Mouse (Mus musculus) ovary, adult 18-20 months (tissue): ENCODE measurements around the gene Gm9758.
"Not testable (repeated sequence)": the region's sequence is repeated elsewhere in the genome, so short reads cannot be mapped to it uniquely, and the experiment has no call there.

Experiments
- DNase-seq: peaks from one replicate; pipeline ENCODE4 v3.0.0; 2022; ENCODE audit warnings: low spot score, mixed read lengths

The Gm9758 gene

DNA sequence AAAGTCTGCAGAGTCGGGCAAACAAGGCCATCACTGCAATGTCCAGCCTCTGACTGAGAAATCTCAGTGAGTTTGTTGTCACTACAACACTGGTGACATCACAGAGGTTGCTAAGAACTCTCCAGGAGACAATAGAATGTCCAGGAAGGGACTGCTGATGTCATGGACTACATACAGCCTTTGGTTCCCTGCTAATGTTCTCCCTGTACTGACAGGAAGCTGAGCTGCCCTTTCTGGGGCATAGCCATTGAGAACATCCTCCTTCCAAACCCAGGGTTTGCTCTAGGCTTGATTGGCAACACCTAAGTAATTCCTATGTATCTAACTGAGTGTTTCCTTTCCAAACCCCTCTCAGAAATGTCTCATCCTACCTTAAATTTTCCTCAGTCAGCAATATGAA lies at the start of gene Gm9758:
Gene Gm9758, minus strand, starts transcription at position 101 of the 400 bp plus-strand sequence.
- not testable (repeated sequence) for DNase-seq

DNA sequence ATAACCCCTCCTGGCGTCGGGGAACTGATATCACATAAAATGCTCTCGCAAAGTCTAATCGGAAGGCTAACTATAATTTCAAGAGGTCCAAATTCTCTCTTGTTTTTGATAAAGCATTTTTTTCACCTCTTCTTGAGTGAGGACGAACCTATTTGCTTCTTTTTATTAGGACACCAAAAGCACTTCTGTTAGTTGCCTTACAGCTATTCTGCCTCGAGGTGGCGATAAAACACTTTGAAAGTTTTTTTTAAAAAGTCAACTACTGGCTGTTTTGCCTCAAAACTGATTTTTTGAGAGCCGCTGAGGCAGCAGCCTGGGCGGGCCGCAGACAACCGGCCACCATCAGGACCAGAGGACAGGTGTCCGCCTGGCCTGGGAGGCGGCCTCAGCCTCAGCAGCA lies 49.1 kb upstream of the Gm9758 start:
- not testable (repeated sequence) for DNase-seq

DNA sequence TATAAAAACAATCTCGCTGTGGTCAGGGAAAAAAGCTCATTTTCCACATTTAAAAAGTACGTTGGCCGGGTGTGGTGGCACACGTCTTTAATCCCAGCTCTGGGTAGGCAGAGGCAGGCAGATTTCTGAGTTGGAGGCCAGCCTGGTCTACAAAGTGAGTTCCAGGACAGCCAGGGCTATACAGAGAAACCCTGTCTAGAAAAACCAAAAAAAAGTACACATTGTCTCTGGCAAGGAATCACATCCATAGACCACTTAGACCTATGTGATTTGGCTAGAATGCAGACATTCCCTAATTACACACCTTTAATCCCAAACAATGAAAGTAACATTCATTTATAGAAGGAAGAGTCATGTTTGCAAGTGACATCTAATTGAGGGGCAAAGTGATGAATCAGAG lies 46.8 kb upstream of the Gm9758 start:
- not testable (repeated sequence) for DNase-seq

DNA sequence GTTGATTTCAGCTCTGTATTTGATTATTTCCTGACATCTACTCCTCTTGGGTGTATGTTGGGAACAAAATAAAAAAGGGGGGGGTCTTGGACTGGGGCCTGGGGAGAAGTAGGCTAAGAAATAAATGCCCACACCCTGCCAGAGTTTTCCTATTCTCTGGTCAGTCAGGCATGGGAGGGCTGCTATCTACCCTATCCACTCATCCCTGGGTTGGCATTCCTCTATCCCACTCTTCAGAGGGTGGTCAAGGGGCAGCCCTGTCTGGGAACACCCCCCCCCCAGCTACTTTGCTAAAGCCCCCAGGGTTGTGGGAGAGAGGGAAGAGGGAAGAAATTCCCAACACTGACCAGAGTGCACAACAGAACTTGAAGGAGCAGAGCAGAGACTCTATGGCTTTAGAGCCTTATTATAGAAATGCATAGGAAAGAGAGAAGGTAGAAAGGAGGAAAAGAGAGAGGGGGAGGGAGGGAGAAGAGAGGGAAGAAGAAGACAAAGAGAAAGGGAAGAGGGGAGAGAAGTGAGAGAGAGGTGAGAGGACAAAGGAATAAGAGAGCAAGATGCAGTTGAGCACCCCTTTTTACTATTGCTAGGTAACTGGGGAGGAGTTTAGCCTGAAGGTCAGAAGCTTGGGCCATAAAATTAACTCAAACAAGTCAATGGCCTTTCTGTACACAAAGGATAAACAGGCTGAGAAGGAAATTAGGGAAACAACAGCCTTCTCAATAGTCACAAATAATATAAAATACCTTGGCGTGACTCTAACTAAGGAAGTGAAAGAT lies 41.4 kb upstream of the Gm9758 start:
- DNase-seq: not testable (repeated sequence)

DNA sequence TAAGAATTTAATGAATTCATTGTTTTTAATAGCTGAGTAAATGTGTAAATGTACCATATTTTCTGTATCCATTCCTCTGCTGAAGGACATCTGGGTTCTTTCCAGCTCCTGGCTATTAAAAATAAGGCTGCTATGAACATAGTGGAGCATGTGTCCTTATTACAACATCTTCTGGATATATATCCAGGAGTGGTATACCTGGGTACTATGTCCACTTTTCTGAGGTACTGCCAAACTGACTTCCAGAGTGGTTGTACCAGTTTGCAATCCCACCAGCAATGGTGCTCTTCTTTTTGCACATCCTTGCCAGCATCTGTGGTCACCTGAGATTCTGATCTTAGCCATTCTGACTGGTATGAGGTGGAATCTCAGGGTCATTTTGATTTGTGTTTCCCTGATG lies 38.9 kb upstream of the Gm9758 start:
- DNase-seq: not testable (repeated sequence)

DNA sequence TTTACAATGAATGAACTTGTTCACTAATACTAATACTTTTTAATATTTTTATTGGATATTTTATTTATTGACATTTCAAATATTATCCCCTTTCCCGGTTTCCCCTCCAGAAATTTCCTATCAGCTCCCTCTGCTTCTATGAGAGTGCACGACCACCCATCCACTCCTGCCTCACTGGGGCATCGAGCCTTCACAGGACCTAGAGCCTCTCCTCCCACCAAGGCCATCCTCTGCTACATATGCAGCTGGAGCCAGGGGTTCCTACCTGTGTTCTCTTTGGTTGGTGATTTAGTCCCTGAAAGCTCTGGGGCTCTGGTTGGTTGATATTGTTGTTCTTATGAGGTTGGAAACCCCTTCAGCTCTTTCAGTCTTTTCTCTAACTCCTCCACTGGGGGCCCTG lies 38.0 kb upstream of the Gm9758 start:
- not testable (repeated sequence) for DNase-seq

DNA sequence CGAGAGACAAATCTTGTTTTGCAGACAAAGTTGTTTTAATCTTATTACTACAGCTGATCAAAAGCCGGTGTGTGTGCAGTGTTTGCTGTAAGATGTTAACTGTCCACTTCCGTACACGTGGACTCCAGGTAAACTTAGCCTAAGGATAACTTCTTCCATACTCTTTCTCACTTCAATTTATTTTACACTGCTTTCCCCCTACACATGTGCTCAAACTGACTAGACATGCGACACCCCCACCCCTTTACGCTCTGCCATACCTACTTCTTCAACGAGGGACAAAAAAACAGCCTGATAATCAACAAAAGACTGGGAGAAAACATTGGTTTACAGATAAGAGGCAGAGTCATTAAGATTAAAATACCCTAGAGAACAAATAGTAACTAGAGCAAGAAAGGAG lies 37.1 kb upstream of the Gm9758 start:
- DNase-seq: not testable (repeated sequence)

DNA sequence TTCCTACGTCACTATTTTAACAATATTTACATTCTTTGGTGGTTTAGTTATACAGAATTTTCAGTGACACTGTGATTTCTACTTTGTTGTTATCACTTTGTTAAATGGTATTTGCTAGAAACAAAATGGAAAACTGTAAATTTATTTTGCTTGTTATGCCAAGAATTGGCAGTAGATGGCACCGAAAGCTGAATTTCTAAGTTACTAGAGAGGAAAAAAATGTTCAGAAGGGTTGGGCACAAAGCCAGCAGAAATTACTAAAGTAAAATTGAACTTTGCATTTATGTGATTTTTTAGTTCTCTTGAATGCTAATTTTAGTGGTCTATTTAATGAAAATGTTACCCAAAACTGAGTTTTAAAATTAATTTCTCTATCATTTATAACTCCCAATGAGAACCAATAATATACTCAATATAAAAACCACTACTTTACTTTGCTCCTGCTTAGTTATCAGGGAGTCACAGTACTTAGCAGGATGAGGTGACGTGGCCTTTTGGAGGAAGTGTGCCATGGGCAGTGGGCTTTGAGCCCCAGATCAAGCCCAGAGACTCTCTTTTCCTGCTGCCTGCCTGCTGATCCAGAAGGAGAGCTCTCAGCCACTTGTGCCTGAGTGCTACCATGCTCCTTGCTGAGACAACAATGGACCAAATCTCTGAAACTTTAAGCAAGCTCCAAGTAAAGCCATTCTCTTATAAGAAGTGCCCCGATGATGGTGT lies 32.9 kb upstream of the Gm9758 start:
- not testable (repeated sequence) for DNase-seq

DNA sequence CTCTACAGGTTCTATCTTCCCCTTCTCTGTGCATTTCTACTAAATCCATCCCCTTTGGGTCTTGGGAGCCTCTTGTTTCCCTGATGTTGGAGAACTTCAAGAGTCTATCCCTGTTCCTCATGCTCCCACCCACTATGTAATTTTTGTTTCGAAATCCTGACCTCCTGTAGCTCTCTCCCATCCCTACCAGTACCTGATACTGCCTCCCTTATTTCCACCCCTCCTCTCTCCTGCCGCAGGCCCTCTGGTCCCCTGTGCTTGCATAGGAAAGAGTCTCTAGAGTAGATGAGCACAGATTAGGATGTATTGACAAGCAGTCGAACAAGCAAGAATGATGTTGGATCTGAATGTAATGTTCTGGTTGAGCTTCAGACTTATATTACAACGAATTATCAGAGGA lies 30.8 kb upstream of the Gm9758 start:
- DNase-seq: not testable (repeated sequence)

DNA sequence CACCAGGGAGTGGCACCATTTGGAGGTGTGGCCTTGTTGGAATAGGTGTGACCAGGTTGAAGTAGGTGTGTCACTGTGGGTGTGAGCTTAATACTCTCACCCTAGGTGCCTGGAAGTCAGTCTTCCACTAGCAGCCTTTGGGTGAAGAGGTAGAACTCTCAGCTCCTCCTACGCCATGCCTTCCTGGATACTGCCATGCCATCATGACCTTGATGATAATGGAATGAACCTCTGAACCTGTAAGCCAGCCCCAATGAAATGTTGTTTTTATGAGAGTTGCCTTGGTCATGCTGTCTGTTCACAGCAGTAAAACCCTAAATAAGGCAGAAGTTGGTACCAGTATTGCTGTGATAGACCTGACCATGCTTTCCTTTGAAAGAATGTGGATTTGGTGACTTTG lies 26.3 kb upstream of the Gm9758 start:
- DNase-seq: not testable (repeated sequence)

DNA sequence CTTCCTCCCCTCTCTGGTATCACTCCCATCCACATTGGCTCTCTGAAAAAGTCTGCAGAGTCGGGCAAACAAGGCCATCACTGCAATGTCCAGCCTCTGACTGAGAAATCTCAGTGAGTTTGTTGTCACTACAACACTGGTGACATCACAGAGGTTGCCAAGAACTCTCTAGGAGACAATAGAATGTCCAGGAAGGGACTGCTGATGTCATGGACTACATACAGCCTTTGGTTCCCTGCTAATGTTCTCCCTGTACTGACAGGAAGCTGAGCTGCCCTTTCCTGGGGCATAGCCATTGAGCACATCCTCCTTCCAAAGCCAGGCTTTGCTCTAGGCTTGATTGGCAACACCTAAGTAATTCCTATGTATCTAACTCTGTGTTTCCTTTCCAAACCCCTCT lies 23.6 kb upstream of the Gm9758 start, which contains the start of gene Speer4e:
Gene Speer4e, minus strand, starts transcription at position 101 of the 400 bp plus-strand sequence.
- DNase-seq: not testable (repeated sequence)

DNA sequence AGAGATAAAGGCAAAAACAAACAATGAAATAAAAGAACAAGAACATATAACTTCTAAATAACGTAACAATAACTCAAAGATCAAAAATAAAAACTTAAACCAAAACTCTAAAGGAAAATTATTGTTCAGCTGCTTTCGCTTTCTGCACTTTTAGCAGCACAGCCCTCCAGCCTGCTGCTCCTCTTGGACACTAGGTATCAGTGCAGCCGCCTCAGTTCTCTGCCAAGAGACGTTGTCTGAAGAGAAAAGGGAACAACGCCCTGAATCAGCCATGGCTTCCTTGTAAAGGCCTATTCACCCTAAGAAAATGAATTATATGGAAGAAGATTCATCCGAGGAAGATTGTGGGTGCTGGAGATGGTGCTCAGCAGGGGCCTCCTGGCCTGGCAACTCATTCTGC lies 19.0 kb upstream of the Gm9758 start:
- not testable (repeated sequence) for DNase-seq

DNA sequence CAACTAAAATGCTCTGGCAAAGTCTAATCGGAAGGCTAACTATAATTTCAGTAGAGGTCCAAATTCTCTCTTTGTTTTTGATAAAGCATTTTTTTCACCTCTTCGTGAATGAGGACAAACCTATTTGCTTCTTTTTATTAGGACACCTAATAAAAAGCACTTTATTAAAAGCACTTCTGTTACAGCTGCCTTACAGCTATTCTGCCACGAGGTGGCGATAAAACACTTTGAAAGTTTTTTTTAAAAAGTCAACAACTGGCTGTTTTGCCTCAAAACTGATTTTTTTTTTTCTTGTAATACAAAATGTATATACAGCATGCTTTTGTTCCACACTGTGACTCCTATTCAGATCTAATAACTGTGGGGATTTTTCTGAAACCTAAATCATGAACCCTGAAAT lies 12.3 kb upstream of the Gm9758 start:
- not testable (repeated sequence) for DNase-seq

DNA sequence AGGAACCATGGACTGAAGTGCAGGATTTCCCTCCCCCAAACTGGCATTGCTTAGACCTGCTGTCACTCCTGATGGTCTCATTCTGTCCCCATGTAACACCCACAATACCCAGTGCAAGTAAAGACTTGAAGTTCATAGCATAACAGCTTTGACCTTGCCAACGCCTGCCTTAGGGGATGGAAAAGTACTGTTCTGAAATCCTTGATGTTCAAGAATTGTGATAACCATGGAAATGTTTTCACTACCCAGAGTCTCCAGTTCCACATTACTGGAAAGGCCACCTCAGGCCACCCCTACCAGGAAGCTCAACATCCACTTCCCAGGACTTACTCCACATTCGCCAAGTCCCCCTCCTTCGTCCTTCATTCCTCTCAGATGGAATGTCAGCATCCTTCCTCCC lies 338 bp downstream of the Gm9758 start:
- DNase-seq: not testable (repeated sequence)

DNA sequence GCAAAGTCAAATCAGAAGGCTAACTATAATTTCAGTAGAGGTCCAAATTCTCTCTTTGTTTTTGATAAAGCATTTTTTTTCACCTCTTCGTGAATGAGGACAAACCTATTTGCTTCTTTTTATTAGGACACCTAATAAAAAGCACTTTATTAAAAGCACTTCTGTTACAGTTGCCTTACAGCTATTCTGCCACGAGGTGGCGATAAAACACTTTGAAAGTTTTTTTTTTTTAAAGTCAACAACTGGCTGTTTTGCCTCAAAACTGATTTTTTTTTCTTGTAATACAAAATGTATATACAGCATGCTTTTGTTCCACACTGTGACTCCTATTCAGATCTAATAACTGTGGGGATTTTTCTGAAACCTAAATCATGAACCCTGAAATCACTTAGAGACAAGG lies 11.2 kb downstream of the Gm9758 start:
- DNase-seq: not testable (repeated sequence)

DNA sequence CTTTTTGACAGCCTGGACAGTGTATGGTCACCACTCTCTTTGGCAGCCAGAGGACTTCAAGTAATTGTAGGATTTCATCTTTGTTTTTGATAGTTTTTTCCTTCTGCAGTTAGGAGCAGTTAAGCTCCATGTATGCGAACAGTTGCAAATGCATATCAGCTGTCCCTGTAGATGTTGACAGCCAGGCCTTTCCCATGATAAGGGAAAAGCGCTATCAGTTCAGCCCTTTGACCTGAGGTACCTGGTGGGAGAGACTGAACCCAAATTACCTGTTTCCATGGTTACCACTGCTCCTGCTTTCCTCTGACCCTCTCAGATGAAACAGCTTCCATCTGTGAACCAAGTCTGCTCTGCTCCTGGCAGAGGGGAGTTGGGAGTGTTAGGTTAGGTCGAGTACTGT lies 22.5 kb downstream of the Gm9758 start:
- no peak for DNase-seq

DNA sequence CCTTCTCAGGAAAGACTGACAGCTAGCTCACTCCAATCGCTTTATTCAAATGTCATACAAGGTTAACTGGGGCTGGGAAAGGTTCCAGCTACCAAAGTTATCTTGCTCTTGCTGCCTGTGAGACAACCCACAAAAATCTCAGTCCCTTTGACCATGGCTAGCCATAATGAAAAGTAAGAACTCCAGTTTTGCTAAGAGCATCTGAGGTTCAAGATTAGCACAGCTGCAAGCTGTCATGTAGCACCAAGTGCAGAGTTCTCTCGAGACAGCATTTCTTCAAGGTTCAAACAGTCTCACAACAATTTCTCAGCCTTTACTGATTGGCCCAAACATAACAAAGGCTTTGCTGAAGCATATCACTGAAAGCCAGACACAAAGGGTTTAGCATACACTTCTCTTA lies 29.4 kb downstream of the Gm9758 start:
- DNase-seq: not testable (repeated sequence)
